Mouse (Mus musculus): ENCODE measurements around the gene Anapc15-ps. TPM values are rescaled to one million over a fixed set of nuclear protein-coding genes. Genes with fewer than 3 reads are reported as not detected.

Anapc15-ps gene
- not detected in 2 replicates for polyA plus RNA-seq (2012; rRNA removed)

- no peak for DNase-seq (ENCODE audit: low read depth)
Observed at GRCm38 (mm10) chr10:95673351-95673750, at the start of gene Anapc15-ps. Gene Anapc15-ps, minus strand, starts transcription at chr10:95673451.

GRCm38 (mm10) chr10:95722203-95722611, 49.0 kb upstream of the Anapc15-ps start:
- DNase-seq (ENCODE audit: low read depth) = no peak

GRCm38 (mm10) chr10:95720181-95720798, 47.0 kb upstream of the Anapc15-ps start:
- DNase-seq (ENCODE audit: low read depth) = no peak

GRCm38 (mm10) chr10:95719472-95719871, 46.2 kb upstream of the Anapc15-ps start:
- DNase-seq (ENCODE audit: low read depth) = no peak

- DNase-seq (ENCODE audit: low read depth) = no peak
Observed at GRCm38 (mm10) chr10:95718760-95719159, 45.5 kb upstream of the Anapc15-ps start.

- no peak for DNase-seq (ENCODE audit: low read depth)
Observed at GRCm38 (mm10) chr10:95717106-95717680, 43.9 kb upstream of the Anapc15-ps start.

- no peak for DNase-seq (ENCODE audit: low read depth)
Observed at GRCm38 (mm10) chr10:95715687-95716086, 42.4 kb upstream of the Anapc15-ps start.

GRCm38 (mm10) chr10:95712221-95712620, 39.0 kb upstream of the Anapc15-ps start:
- no peak for DNase-seq (ENCODE audit: low read depth)

GRCm38 (mm10) chr10:95709903-95710660, 36.8 kb upstream of the Anapc15-ps start:
- no peak for DNase-seq (ENCODE audit: low read depth)

- DNase-seq (ENCODE audit: low read depth) = no peak
Observed at GRCm38 (mm10) chr10:95709143-95709880, 36.1 kb upstream of the Anapc15-ps start.

GRCm38 (mm10) chr10:95708001-95708400, 34.8 kb upstream of the Anapc15-ps start:
- DNase-seq (ENCODE audit: low read depth) = no peak

GRCm38 (mm10) chr10:95706867-95707266, 33.6 kb upstream of the Anapc15-ps start:
- no peak for DNase-seq (ENCODE audit: low read depth)

GRCm38 (mm10) chr10:95705747-95706146, 32.5 kb upstream of the Anapc15-ps start:
- DNase-seq (ENCODE audit: low read depth) = no peak

- DNase-seq (ENCODE audit: low read depth) = no peak
Observed at GRCm38 (mm10) chr10:95704847-95705246, 31.6 kb upstream of the Anapc15-ps start.

GRCm38 (mm10) chr10:95703730-95704129, 30.5 kb upstream of the Anapc15-ps start:
- no peak for DNase-seq (ENCODE audit: low read depth)

- no peak for DNase-seq (ENCODE audit: low read depth)
Observed at GRCm38 (mm10) chr10:95700422-95700821, 27.2 kb upstream of the Anapc15-ps start.

- DNase-seq (ENCODE audit: low read depth) = no peak
Observed at GRCm38 (mm10) chr10:95698920-95699714, 25.9 kb upstream of the Anapc15-ps start.

GRCm38 (mm10) chr10:95696253-95696641, 23.0 kb upstream of the Anapc15-ps start:
- no peak for DNase-seq (ENCODE audit: low read depth)

- DNase-seq (ENCODE audit: low read depth) = no peak
Observed at GRCm38 (mm10) chr10:95695603-95696252, 22.5 kb upstream of the Anapc15-ps start.

- DNase-seq (ENCODE audit: low read depth) = no peak
Observed at GRCm38 (mm10) chr10:95694559-95695251, 21.5 kb upstream of the Anapc15-ps start.

All from gonadal fat pad, adult 2 months (tissue).